Mouse (Mus musculus) kidney, postnatal 0 days (tissue): Measurements from ENCODE around the gene Hsp90aa1. TPM values are rescaled to one million over a fixed set of nuclear protein-coding genes. Genes with fewer than 3 reads are reported as not detected.
"Not testable (repeated sequence)": the region's sequence is repeated elsewhere in the genome, so short reads cannot be mapped to it uniquely, and the experiment has no call there.

Experiments
- ATAC-seq: fragments of 200-750 bp; cut with Nextera tagmentation; replicated peaks from 2 replicates; pipeline ENCODE4 v1.8.0; 2017; ENCODE audit warnings: low read depth, moderate number of reproducible peaks, moderate TSS enrichment, moderate library complexity; ENCODE audit not compliant: low FRiP score
- DNase-seq: peaks from one replicate; pipeline ENCODE4 v3.0.0-alpha.2; 2016; ENCODE audit warnings: low spot score
- H3K27ac ChIP-seq: fragments of 300-500 bp; sonication (generic); 2 replicates; pipeline ENCODE4 v1.5.1; 2014; ENCODE audit warnings: mild to moderate bottlenecking
- H3K27me3 ChIP-seq: fragments of 300-500 bp; sonication (generic); 2 replicates; pipeline ENCODE4 v1.6.1; 2014; ENCODE audit warnings: low read length, mixed read lengths; ENCODE audit not compliant: insufficient read depth
- H3K36me3 ChIP-seq: fragments of 300-500 bp; sonication (generic); 2 replicates; pipeline ENCODE4 v1.6.1; 2014; ENCODE audit warnings: low read length, mixed read lengths; ENCODE audit not compliant: insufficient read depth
- H3K4me1 ChIP-seq: fragments of 300-500 bp; sonication (generic); replicated peaks from 2 replicates; pipeline ENCODE4 v1.6.1; 2014; ENCODE audit warnings: antibody characterized with exemption, low read length, mixed read lengths; ENCODE audit not compliant: insufficient read depth
- H3K4me2 ChIP-seq: fragments of 300-500 bp; sonication (generic); 2 replicates; pipeline ENCODE4 v1.6.1; 2014; ENCODE audit warnings: mild to moderate bottlenecking, low read length, moderate library complexity, mixed read lengths
- H3K4me3 ChIP-seq: fragments of 300-500 bp; sonication (generic); replicated peaks from 2 replicates; pipeline ENCODE4 v1.5.1; 2014; ENCODE audit warnings: low read depth, low read length
- H3K9ac ChIP-seq: fragments of 300-500 bp; sonication (generic); 2 replicates; pipeline ENCODE4 v1.6.1; 2014; ENCODE audit warnings: low read depth, low read length
- H3K9me3 ChIP-seq: fragments of 300-500 bp; sonication (generic); replicated peaks from 2 replicates; pipeline ENCODE4 v1.6.1; 2016; ENCODE audit warnings: low read length, inconsistent platforms, mixed read lengths
- CTCF ChIP-seq: IDR thresholded peaks from 2 replicates; pipeline ENCODE4 v1.5.1; 2016; ENCODE audit warnings: antibody characterized with exemption, low read depth, mild to moderate bottlenecking, moderate library complexity
- WGBS: fragments of 180-500 bp; shearing (Covaris S2); extraction: QIAGEN DNeasy Blood & Tissue Kit; methylation state at CpG from one replicate; pipeline ENCODE4 v1.1.7; 2014; 5-methylcytosine and 5-hydroxymethylcytosine counted together
- polyA plus RNA-seq: library from polyadenylated mRNA; unstranded; fragments of >200 nt; fragmentation: Nextera tagmentation; extraction: Ambion mirVana; gene quantifications from 2 replicates; pipeline ENCODE4 v1.2.1, GENCODE M21; 2015

Hsp90aa1 gene
- polyA plus RNA-seq, 1 experiment from 2014 or later: 485 TPM

DNA sequence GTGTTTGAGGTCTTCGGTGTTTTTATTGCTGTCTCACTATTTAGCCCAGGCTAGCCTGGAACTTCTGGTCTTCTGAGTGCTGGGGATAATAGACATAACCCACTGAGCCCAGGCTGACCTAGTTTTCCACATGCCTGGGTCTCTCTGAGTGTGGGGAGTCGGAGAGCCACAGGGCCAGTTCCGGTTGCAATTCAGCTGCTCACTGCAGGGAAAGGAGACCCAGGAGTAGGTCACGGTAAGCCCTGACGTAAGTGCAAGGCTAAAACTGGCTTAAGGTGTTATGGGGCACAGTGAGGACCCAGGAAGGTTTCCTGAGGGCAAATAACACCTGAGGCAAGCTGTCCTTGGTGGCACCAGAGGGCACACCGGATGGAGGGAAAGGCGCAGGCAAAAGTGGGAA lies 4.9 kb upstream of the Hsp90aa1 start:
- no peak overlapping the region for H3K4me2 ChIP-seq
- DNase-seq (no peak), ATAC-seq (no peak)
- H3K4me1 ChIP-seq: no peaks in the 10 kb centered on the region
- TF ChIP-seq CTCF: no peak
- 91% methylated on average over 7 of the region's 7 CpGs for WGBS
- H3K9ac ChIP-seq: no peak overlapping the region
- no peak overlapping the region for H3K27ac ChIP-seq
- H3K4me3 ChIP-seq: no peak overlapping the region
- H3K27me3 ChIP-seq: no peaks in the 10 kb centered on the region
- no peaks in the 10 kb centered on the region for H3K9me3 ChIP-seq
- no peaks in the 10 kb centered on the region for H3K36me3 ChIP-seq

DNA sequence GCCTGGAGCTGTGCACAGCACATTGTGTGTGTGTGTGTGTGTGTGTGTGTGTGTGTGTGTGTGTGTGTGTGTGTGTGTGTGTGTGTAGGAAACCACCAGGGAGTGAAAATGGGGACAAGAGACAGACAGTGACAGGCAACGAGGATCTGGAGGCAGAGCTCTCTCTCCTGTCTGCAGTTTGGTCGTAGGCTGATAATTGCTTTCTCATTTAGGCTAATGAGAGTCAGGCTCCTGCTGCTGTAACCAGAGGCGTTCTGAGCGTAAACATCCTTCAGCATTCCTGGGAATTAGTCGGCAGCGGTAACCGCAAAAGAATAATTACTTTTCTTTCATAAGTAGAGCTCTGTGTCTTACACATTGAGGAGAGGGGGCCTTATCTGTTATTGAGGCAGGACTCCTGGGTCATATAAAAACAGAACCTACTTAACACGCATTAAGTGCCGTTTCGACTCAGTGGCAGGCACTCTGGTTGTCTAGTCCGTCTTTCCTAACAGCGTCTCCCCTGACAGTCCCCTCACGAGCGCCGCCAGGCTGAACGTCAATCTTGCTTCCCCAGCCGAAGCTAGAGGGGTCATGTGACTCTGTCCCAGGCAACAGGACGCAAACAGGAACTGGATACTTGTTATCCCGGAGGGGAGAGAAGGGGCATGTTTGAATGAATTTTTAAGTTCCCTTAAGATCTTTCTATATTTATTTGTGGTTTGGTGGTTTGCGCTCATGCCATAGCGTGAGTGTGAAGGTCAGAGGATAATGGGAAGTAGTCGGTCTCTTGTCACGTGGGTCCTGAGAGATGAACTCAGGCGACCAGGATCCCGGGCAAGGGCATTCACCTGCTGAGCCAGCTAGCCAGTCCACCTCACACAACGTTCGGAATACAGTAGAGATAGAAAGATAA lies 4.1 kb upstream of the Hsp90aa1 start:
- H3K36me3 ChIP-seq: no peaks in the 10 kb centered on the region
- H3K9ac ChIP-seq: no peak overlapping the region
- WGBS: 2% methylated on average over 27 of the region's 27 CpGs
- H3K27ac ChIP-seq: peak overlapping the region; percentile 48; the same call in 1 of the 2 replicates
- H3K27me3 ChIP-seq: no peaks in the 10 kb centered on the region
- peak overlapping the region; percentile 53 for H3K4me2 ChIP-seq
- TF ChIP-seq CTCF: peak; percentile 40; the same call in 1 of the 2 replicates
- no peaks in the 10 kb centered on the region for H3K9me3 ChIP-seq
- peak; percentile 80 for DNase-seq
- H3K4me3 ChIP-seq: peak overlapping the region; percentile 25; the same call in 1 of the 2 replicates
- ATAC-seq: peak; percentile 65; the same call in 1 of the 2 replicates
- no peaks in the 10 kb centered on the region for H3K4me1 ChIP-seq

DNA sequence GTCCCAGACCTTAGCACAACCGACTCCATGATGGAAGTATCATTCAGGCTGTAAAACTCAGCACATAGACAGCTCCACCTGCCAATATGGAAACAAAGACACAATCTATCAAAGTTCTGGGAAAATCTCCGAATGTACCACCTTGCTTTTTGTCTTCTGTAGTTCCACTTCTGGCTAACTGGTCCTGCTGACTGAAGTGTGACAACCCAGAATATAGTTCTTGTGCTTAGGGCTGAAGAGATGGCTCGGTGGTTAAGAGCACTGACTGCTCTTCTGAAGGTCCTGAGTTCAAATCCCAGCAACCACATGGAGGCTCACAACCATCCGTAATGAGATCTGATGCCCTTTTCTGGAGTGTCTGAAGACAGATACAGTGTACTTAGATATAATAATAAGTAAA lies 2.9 kb upstream of the Hsp90aa1 start:
- not testable (repeated sequence) for H3K27ac ChIP-seq, DNase-seq, H3K4me3 ChIP-seq, ATAC-seq, H3K4me1 ChIP-seq, H3K27me3 ChIP-seq, H3K36me3 ChIP-seq, H3K9me3 ChIP-seq, H3K9ac ChIP-seq, H3K4me2 ChIP-seq
- 81% methylated on average over 4 of the region's 4 CpGs for WGBS

DNA sequence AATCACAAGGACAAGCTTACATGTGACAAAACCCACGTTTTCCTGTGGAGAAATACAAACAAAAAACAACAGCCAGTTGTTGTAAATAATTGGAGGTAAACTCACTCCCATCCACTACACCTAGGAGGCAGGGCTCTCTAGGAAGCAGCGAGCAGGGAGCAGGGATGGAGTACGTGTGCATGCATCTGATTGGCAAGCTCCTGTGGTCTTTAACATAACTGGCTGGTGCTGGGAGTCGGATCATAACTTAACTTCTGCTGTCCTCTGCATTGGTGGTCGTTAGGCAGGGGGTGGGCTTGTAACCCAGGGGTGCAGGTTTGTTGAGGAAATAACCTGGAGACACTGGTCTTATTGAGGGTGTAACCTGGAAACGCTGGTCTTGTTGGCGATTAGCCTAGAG lies 1.2 kb upstream of the Hsp90aa1 start:
- Histone ChIP-seq H3K9ac (no peak overlapping the region), H3K27ac (no peak overlapping the region), H3K9me3 (no peaks in the 10 kb centered on the region), H3K4me2 (no peak overlapping the region), H3K27me3 (no peaks in the 10 kb centered on the region), H3K4me3 (no peak overlapping the region), H3K36me3 (no peaks in the 10 kb centered on the region), H3K4me1 (no peaks in the 10 kb centered on the region)
- WGBS: 69% methylated on average over 7 of the region's 7 CpGs
- DNase-seq: no peak
- no peak for TF ChIP-seq CTCF
- ATAC-seq: no peak

DNA sequence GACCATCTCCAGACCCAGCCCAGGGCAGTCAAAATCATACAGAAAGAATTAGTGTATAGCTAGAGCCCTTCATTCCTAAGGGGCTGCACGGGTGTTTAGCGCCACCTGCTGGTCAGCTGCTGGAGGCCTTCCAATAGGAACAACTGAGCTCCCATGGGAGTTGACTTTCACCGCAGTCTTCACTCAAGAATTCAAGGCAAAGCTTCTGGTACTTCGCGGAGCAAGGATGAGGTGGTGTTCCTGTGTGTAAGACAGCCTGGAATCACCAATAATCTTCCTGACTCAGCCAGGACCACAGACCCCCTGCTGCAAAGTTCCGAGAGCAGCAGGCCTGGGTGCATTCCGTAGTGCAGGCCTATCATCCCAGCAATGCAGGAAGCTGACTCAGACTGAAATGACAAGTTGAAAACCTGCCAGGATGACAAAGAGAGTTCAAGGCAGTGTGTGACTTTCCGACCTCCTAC lies 512 bp upstream of the Hsp90aa1 start:
- H3K9ac ChIP-seq: no peak overlapping the region
- WGBS: 23% methylated on average over 8 of the region's 8 CpGs
- H3K4me3 ChIP-seq: no peak overlapping the region
- DNase-seq: peak; percentile 92
- TF ChIP-seq CTCF: peak; percentile 98
- H3K36me3 ChIP-seq: no peaks in the 10 kb centered on the region
- no peaks in the 10 kb centered on the region for H3K4me1 ChIP-seq
- no peaks in the 10 kb centered on the region for H3K9me3 ChIP-seq
- peak; percentile 57 for ATAC-seq
- no peak overlapping the region for H3K27ac ChIP-seq
- no peaks in the 10 kb centered on the region for H3K27me3 ChIP-seq
- no peak overlapping the region for H3K4me2 ChIP-seq

DNA sequence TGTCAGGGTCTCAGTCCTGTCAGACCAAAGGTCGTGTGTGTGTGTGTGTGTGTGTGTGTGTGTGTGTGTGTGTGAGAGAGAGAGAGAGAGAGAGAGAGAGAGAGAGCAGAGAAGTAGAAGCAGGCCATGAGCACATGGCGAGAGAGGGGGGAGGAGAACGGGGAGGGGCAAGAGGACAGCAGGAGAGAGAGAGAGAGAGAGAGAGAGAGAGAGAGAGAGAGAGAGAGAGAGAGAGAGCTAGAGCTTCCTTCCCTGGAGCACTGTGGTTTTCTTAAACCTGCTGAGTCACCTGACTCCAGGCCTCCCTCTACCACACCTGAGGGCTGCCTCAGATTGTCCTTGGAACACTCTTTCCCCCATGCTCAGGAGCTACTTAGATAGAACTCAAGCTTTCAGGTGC lies 1.2 kb downstream of the Hsp90aa1 start:
- not testable (repeated sequence) for H3K9ac ChIP-seq, H3K4me2 ChIP-seq, ATAC-seq, H3K27ac ChIP-seq, H3K4me3 ChIP-seq, H3K27me3 ChIP-seq, H3K4me1 ChIP-seq, H3K9me3 ChIP-seq, DNase-seq, H3K36me3 ChIP-seq
- WGBS: 49% methylated on average over 3 of the region's 3 CpGs
